8 mouse cellular contexts compared by ENCODE assay signal in genomic region chr4:133371621-133372277, GRCm38 (mm10). TPM values are rescaled to one million over a fixed set of nuclear protein-coding genes. Genes with fewer than 3 reads are reported as not detected.
A peak's percentile ranks its signal among the peaks of the same experiment; 100 is the strongest.
DNase-seq lines count a peak whose midpoint lies in the region; ATAC-seq and TF ChIP-seq lines count a peak whose summit lies in the region.

No protein-coding gene starts in this region.

- ATAC-seq in heart, postnatal 0 days (ENCODE audit: insufficient read depth, low read depth) = no peak
- no peak for ATAC-seq in liver, embryonic 12.5 days

- peaks cover 44% of the 10 kb centered on the region for H3K4me1 ChIP-seq in heart, postnatal 0 days (ENCODE audit: control insufficient read depth, insufficient read depth)
- H3K4me1 ChIP-seq in liver, embryonic 12.5 days = peaks cover 72% of the 10 kb centered on the region

- no peaks in the 10 kb centered on the region; the same call in 1 of the 2 replicates for H3K36me3 ChIP-seq in heart, postnatal 0 days (replicated peaks; ENCODE audit: control insufficient read depth, insufficient read depth, low read length)
- peaks cover 13% of the 10 kb centered on the region for H3K36me3 ChIP-seq in liver, embryonic 12.5 days

- H3K27ac ChIP-seq in heart, postnatal 0 days (ENCODE audit: low read depth) = peak overlapping the region; percentile 67
- H3K27ac ChIP-seq in liver, embryonic 12.5 days = peak overlapping the region; percentile 66

- peak; percentile 56 for DNase-seq in adrenal gland, adult 2 months
- DNase-seq in adrenal gland, adult 8-10 months = no peak
- DNase-seq in ES-CJ7 (ENCODE audit: low read depth, low spot score) = peak; percentile 1
- DNase-seq in heart, postnatal 0 days (ENCODE audit: low spot score) = peak; percentile 51
- no peak for DNase-seq in frontal cortex, adult 2 months (ENCODE audit: extremely low spot score in 1 of 2, low spot score in 1 of 2)
- DNase-seq in left cerebral cortex, adult 11 months (ENCODE audit: low spot score) = no peak
- DNase-seq in thymus, postnatal 14 days = no peak

- H3K4me2 ChIP-seq in heart, postnatal 0 days (ENCODE audit: low read depth, low read length) = peak overlapping the region; percentile 90
- H3K4me2 ChIP-seq in liver, embryonic 12.5 days = peak overlapping the region; percentile 93

- 34% methylated on average over 7 of the region's 7 CpGs for WGBS in heart, postnatal 0 days
- WGBS in liver, embryonic 12.5 days (ENCODE audit: insufficient replicate concordance) = 32% methylated on average over 7 of the region's 7 CpGs

- TF ChIP-seq CTCF in heart, postnatal 0 days (IDR thresholded peaks at IDR 0.05; ENCODE audit: low read depth) = no peak

- no peaks in the 10 kb centered on the region for H3K27me3 ChIP-seq in heart, postnatal 0 days (ENCODE audit: control insufficient read depth, insufficient read depth, low read length)
- H3K27me3 ChIP-seq in liver, embryonic 12.5 days (replicated peaks) = no peaks in the 10 kb centered on the region

- no peaks in the 10 kb centered on the region for H3K9me3 ChIP-seq in heart, postnatal 0 days (replicated peaks; ENCODE audit: control insufficient read depth, low read length)
- 0 out of 2 replicates have a peak, but pooled peaks cover 5% of the 10 kb centered on the region for H3K9me3 ChIP-seq in liver, embryonic 12.5 days (replicated peaks)

- H3K9ac ChIP-seq in heart, postnatal 0 days (replicated peaks; ENCODE audit: low read depth, low read length) = peak overlapping the region; percentile 43
- H3K9ac ChIP-seq in liver, embryonic 12.5 days = peak overlapping the region; percentile 91

- TF ChIP-seq EP300 in heart, postnatal 0 days (IDR thresholded peaks at IDR 0.05; ENCODE audit: low read depth) = no peak

- peak overlapping the region; percentile 95 for H3K4me3 ChIP-seq in heart, postnatal 0 days (ENCODE audit: low read depth, low read length)
- peak overlapping the region; percentile 90 for H3K4me3 ChIP-seq in liver, embryonic 12.5 days

RNA-seq across cellular contexts. Expression of gene Slc9a1, which starts 2.2 kb away (rescaled TPM):
- total RNA-seq in adrenal gland, adult 2 months (2021) = 10 to 100 TPM; 57.8 to 69.0 TPM
- 104 and 127 TPM in 2 replicates for polyA plus RNA-seq in adrenal gland, adult 2 months (2012; rRNA removed)
- total RNA-seq in adrenal gland, adult 8-10 months (2022) = 10 to 100 TPM; 50.3 to 83.2 (median 63.5) TPM
- total RNA-seq in heart, postnatal 0 days (2014; rRNA removed; ENCODE audit: low replicate concordance) = 15.8 and 30.8 TPM in 2 replicates
- 4.0 and 4.4 TPM in 2 replicates for polyA plus RNA-seq in heart, postnatal 0 days (2015; fragmentation: Nextera tagmentation; extraction: Ambion mirVana)
- 4.2 and 4.9 TPM in 2 replicates for polyA plus RNA-seq in liver, embryonic 12.5 days (2016; fragmentation: Nextera tagmentation; extraction: Ambion mirVana)
- 43.5 and 43.9 TPM in 2 replicates for polyA plus RNA-seq in frontal cortex, adult 2 months (2012; rRNA removed)

RNA-seq across cellular contexts. Expression of gene Wdtc1, which starts 18.5 kb away (rescaled TPM):
- total RNA-seq in adrenal gland, adult 2 months (2021) = 10 to 100 TPM; 56.3 to 56.9 TPM
- polyA plus RNA-seq in adrenal gland, adult 2 months (2012; rRNA removed) = 75.2 and 83.0 TPM in 2 replicates
- total RNA-seq in adrenal gland, adult 8-10 months (2022) = 10 to 100 TPM; 49.0 to 73.2 (median 60.2) TPM
- total RNA-seq in heart, postnatal 0 days (2014; rRNA removed; ENCODE audit: low replicate concordance) = 30.2 and 39.9 TPM in 2 replicates
- polyA plus RNA-seq in heart, postnatal 0 days (2015; fragmentation: Nextera tagmentation; extraction: Ambion mirVana) = 9.3 and 9.6 TPM in 2 replicates
- 10.0 and 11.2 TPM in 2 replicates for polyA plus RNA-seq in liver, embryonic 12.5 days (2016; fragmentation: Nextera tagmentation; extraction: Ambion mirVana)
- 43.0 and 46.2 TPM in 2 replicates for polyA plus RNA-seq in frontal cortex, adult 2 months (2012; rRNA removed)

Comparison
In these comparisons a context has a peak if more than half of its experiments do, and no peak if none do; other contexts are left out.
1. DNase-seq: peak in adrenal gland, adult 2 months (single experiment), ES-CJ7 (single experiment) and heart, postnatal 0 days (single experiment); none in adrenal gland, adult 8-10 months (single experiment), frontal cortex, adult 2 months (0 of 2), left cerebral cortex, adult 11 months (single experiment) and thymus, postnatal 14 days (single experiment).